Mouse (Mus musculus) stomach, postnatal 0 days (tissue): ENCODE results near the gene Cltrn.

Source experiments
- CTCF ChIP-seq: IDR thresholded peaks from 2 replicates; pipeline ENCODE4 v1.5.1; 2016; ENCODE audit warnings: antibody characterized with exemption, low read depth, mild to moderate bottlenecking, moderate library complexity
- EP300 ChIP-seq: optimal IDR thresholded peaks from 2 replicates; pipeline ENCODE3; 2016; ENCODE audit warnings: antibody characterized with exemption

GRCm38 (mm10) chrX:164082030-164082429 is 6.6 kb upstream of the Cltrn start:
- TF ChIP-seq CTCF (no peak), EP300 (no peak)
